ENCODE assay signal across 32 mouse cellular contexts in genomic region chr1:46521032-46521431, GRCm38 (mm10).
"Had no signal": no experiment of that assay in that cellular context is flagged by ENCODE, and none has a peak within 500 bp of the region (broad histone marks: within the 10 kb centered on the region; RNA-seq: fewer than 3 reads in every experiment).

No protein-coding gene starts in this region.

- ATAC-seq: hindbrain, embryonic 16.5 days; hindbrain, postnatal 0 days; inflammation-experienced regulatory T-cells, adult 6 months had no signal

- H3K27ac ChIP-seq: heart, adult 2 months; heart, embryonic 10.5 days; heart, embryonic 13.5 days; heart, embryonic 15.5 days; hindbrain, embryonic 10.5 days; hindbrain, embryonic 12.5 days; hindbrain, embryonic 13.5 days; hindbrain, embryonic 14.5 days; hindbrain, embryonic 15.5 days; hindbrain, postnatal 0 days; layer of hippocampus, adult 2 months; left cerebral cortex, adult 2 months had no signal

- H3K4me3 ChIP-seq: heart, adult 2 months; heart, embryonic 10.5 days; heart, embryonic 12.5 days; heart, embryonic 13.5 days; heart, embryonic 15.5 days; hindbrain, embryonic 10.5 days; hindbrain, embryonic 12.5 days; hindbrain, embryonic 13.5 days; hindbrain, embryonic 15.5 days; layer of hippocampus, adult 2 months; left cerebral cortex, adult 2 months had no signal

- DNase-seq: heart, adult 18-20 months; heart, adult 2 months; heart, postnatal 10 days; heart, postnatal 14 days; heart, postnatal 36 days; heart, postnatal 4 days; kidney, adult 11 months; kidney, adult 18-20 months; kidney, adult 2 months; kidney, adult 8-10 months; kidney, adult 9 months; kidney, postnatal 10 days; kidney, postnatal 14 days; kidney, postnatal 36 days; kidney, postnatal 4 days; layer of hippocampus, adult 9-11 months; layer of hippocampus, postnatal 36 days had no signal

- H3K4me1 ChIP-seq: heart, embryonic 10.5 days; heart, embryonic 12.5 days; heart, embryonic 13.5 days; heart, embryonic 15.5 days; hindbrain, embryonic 10.5 days; hindbrain, embryonic 12.5 days; hindbrain, embryonic 13.5 days; hindbrain, embryonic 15.5 days had no signal

- H3K27me3 ChIP-seq: heart, embryonic 12.5 days; heart, embryonic 13.5 days; heart, embryonic 15.5 days; hindbrain, embryonic 12.5 days; hindbrain, embryonic 13.5 days; hindbrain, embryonic 15.5 days had no signal

- H3K9me3 ChIP-seq: heart, embryonic 10.5 days; heart, embryonic 12.5 days; heart, embryonic 13.5 days; heart, embryonic 15.5 days; hindbrain, embryonic 10.5 days; hindbrain, embryonic 12.5 days; hindbrain, embryonic 13.5 days; hindbrain, embryonic 15.5 days had no signal

- H3K9ac ChIP-seq: heart, embryonic 12.5 days; heart, embryonic 13.5 days; heart, embryonic 15.5 days; hindbrain, embryonic 12.5 days; hindbrain, embryonic 13.5 days; hindbrain, embryonic 14.5 days; hindbrain, embryonic 15.5 days had no signal

- H3K36me3 ChIP-seq: heart, embryonic 10.5 days; heart, embryonic 12.5 days; heart, embryonic 13.5 days; heart, embryonic 15.5 days; hindbrain, embryonic 10.5 days; hindbrain, embryonic 12.5 days; hindbrain, embryonic 13.5 days; hindbrain, embryonic 15.5 days had no signal

- H3K4me2 ChIP-seq: heart, embryonic 11.5 days; heart, embryonic 12.5 days; heart, embryonic 13.5 days; heart, embryonic 15.5 days; hindbrain, embryonic 12.5 days; hindbrain, embryonic 13.5 days; hindbrain, embryonic 14.5 days; hindbrain, embryonic 15.5 days had no signal
